In the genomic region with DNA sequence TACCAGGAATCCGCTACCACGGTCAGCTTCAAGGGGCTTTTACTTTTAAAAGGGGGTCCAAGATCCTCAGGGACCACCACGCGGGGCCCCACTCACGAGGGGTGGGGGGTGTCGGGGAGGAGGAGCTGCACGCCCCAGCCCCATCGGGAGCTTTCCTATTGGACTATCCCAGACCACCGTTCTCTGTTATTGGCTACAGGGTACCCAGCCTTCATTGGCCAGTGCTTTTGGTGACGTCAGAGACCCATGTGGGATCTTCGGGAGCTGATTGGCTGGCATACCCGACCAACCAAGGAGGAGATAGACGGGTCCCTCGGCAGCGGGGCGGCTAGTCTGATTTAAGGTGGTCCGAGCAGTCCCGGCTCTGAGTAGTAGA, we compare ENCODE assay signal across 1 mouse cellular context.
TF ChIP-seq lines count a peak whose summit lies in the region.

No protein-coding gene starts in this region.

TF ChIP-seq in CH12.LX, 34 proteins besides CTCF, POLR2A, EP300 and RAD21:
- TF ChIP-seq CHD2 (IDR thresholded peaks at IDR 0.05; ENCODE audit: low read length) (peak; percentile 79), KAT2A (IDR thresholded peaks at IDR 0.05; ENCODE audit: insufficient replicate concordance, low read length) (no peak), MXI1 (IDR thresholded peaks at IDR 0.05; ENCODE audit: low read depth, low read length) (peak; percentile 6; the same call in 1 of the 2 replicates), SMC3 (IDR thresholded peaks at IDR 0.05; ENCODE audit: low read depth, low read length) (no peak), ELF1 (IDR thresholded peaks at IDR 0.05; ENCODE audit: low read depth, low read length) (no peak), MAZ (IDR thresholded peaks at IDR 0.05; ENCODE audit: low read depth, low read length) (peak; percentile 86), IRF4 (IDR thresholded peaks at IDR 0.05; ENCODE audit: low read depth, low read length) (no peak), ZC3H11A (IDR thresholded peaks at IDR 0.05; ENCODE audit: low read depth, low read length) (no peak), MAX (IDR thresholded peaks at IDR 0.05; ENCODE audit: low read length) (no peak), NELFE (IDR thresholded peaks at IDR 0.05; ENCODE audit: low read depth, low read length) (no peak), ZMIZ1 (IDR thresholded peaks at IDR 0.05; ENCODE audit: low read depth, low read length) (no peak), JUND (conservative IDR thresholded peaks at IDR 0.05; ENCODE audit: low read depth, low read length) (0 out of 2 replicates have a peak, but pooled peaks have one; percentile 8), POLR2AphosphoS2 (IDR thresholded peaks at IDR 0.05; ENCODE audit: low read depth, low read length) (no peak), BHLHE40 (IDR thresholded peaks at IDR 0.05; ENCODE audit: low read depth, low read length) (peak; percentile 58), MAFK (IDR thresholded peaks at IDR 0.05; ENCODE audit: insufficient replicate concordance, low read length) (no peak)
